Mouse (Mus musculus) 3134 (cell line): ENCODE results near the gene Amy1.
"Not testable (repeated sequence)": the region's sequence is repeated elsewhere in the genome, so short reads cannot be mapped to it uniquely, and the experiment has no call there.

Experiments
- DNase-seq: peaks from one replicate; pipeline ENCODE4 v3.0.0-alpha.2; 2011; ENCODE audit warnings: low spot score; ENCODE audit not compliant: insufficient read length; ENCODE audit errors: extremely low read depth

Amy1 gene

GRCm38 (mm10) chr3:113606599-113606998 lies at the start of gene Amy1:
Amy1 (minus strand) TSS chr3:113606699.
- DNase-seq: no peak

- DNase-seq: no peak
Measured at GRCm38 (mm10) chr3:113654335-113654734, 47.8 kb upstream of the Amy1 start.

GRCm38 (mm10) chr3:113651386-113651785 lies 44.9 kb upstream of the Amy1 start:
- not testable (repeated sequence) for DNase-seq

- no peak for DNase-seq
Measured at GRCm38 (mm10) chr3:113639545-113639944, 33.0 kb upstream of the Amy1 start.

GRCm38 (mm10) chr3:113634220-113634619 lies 27.7 kb upstream of the Amy1 start:
- DNase-seq: no peak

GRCm38 (mm10) chr3:113631611-113632010 lies 25.1 kb upstream of the Amy1 start:
- no peak for DNase-seq

GRCm38 (mm10) chr3:113630564-113630963 lies 24.1 kb upstream of the Amy1 start:
- DNase-seq: peak; percentile 12

- DNase-seq: peak; percentile 97
Measured at GRCm38 (mm10) chr3:113629606-113630359, 23.3 kb upstream of the Amy1 start, which contains the start of gene Rnpc3. Rnpc3 (minus strand) TSS chr3:113630149.

GRCm38 (mm10) chr3:113590844-113591243 lies 15.7 kb downstream of the Amy1 start:
- DNase-seq: no peak

GRCm38 (mm10) chr3:113574578-113574977 lies 31.9 kb downstream of the Amy1 start:
- DNase-seq: no peak

GRCm38 (mm10) chr3:113574138-113574537 lies 32.4 kb downstream of the Amy1 start:
- DNase-seq: no peak

- no peak for DNase-seq
Measured at GRCm38 (mm10) chr3:113572158-113572557, 34.3 kb downstream of the Amy1 start.

- no peak for DNase-seq
Measured at GRCm38 (mm10) chr3:113539692-113540091, 66.8 kb downstream of the Amy1 start.

GRCm38 (mm10) chr3:113532328-113532727 lies 74.2 kb downstream of the Amy1 start, which contains the start of gene Amy2a1:
Amy2a1 (minus strand) TSS chr3:113532428.
- not testable (repeated sequence) for DNase-seq
